Mouse (Mus musculus) embryo, embryonic 11.5 days (tissue): ENCODE measurements around the gene Catsperg1.
A peak's percentile ranks its signal among the peaks of the same experiment; 100 is the strongest.
"Not testable (repeated sequence)": the region's sequence is repeated elsewhere in the genome, so short reads cannot be mapped to it uniquely, and the experiment has no call there.

ENCODE experiments used
- DNase-seq: peaks from one replicate; pipeline ENCODE4 v3.0.0-alpha.2; 2012; ENCODE audit warnings: low read depth, low spot score

Gene Catsperg1

DNA sequence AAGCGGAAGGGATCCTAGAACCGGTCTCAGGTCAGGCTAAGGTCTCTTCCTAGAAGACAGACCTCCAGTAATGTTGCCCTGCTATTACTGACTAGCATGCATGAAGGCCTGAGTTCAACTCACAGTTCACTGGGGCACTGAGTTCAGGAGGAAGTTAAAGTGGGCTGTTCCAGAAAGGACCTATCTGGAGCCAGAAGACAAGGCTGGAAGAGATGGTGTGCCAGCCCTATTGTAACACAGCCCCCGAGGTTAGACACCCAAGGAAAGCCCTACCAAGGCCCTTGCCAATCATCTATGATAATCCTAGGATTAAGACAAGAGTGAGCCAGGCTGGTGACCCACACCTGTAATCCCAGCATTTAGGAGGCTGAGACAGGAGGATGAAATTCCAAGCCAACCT is 17.7 kb upstream of the Catsperg1 start:
- no peak for DNase-seq

DNA sequence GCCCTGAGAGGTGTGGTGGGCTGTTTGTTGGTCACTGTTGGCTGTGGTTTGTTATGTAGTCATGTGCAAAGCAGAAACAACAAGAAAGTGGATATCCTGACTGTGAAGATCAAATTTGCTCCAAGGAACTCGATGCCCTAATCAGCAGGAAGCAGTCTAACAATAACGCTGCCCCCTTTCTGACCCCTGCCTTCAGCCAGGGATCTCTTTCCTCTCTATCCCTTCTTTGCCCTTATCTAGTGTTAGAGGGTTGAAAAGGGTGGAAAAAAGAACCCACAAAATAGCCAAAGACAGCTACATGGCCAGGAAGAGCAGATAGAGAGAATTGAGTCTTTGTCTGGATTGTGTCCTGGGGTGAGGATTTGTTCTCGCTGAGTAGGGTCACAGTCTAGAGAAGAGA is 16.7 kb upstream of the Catsperg1 start:
- no peak for DNase-seq

- DNase-seq = no peak
Measured at GRCm38 (mm10) chr7:29228202-29228601, 14.4 kb upstream of the Catsperg1 start.

DNA sequence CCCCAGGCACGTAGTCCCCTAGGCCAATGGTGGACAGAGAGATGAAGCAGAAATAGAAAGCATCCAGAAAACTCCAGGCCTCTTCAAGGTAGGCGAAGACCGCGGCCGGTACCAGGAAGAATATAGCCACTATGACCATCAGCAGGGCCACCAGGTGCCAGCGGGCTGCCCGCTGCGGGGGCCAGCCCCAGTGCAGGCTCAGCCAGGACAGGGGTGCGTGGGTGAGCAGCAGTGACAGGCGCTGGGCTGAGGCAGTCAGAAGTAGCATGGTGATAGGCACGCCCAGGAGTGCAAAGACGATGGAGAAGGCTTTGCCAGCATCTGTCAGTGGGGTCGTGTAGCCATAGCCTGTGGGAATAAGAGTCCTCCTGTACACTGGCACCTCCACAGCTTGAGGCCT is 11.7 kb upstream of the Catsperg1 start:
- DNase-seq = no peak

DNA sequence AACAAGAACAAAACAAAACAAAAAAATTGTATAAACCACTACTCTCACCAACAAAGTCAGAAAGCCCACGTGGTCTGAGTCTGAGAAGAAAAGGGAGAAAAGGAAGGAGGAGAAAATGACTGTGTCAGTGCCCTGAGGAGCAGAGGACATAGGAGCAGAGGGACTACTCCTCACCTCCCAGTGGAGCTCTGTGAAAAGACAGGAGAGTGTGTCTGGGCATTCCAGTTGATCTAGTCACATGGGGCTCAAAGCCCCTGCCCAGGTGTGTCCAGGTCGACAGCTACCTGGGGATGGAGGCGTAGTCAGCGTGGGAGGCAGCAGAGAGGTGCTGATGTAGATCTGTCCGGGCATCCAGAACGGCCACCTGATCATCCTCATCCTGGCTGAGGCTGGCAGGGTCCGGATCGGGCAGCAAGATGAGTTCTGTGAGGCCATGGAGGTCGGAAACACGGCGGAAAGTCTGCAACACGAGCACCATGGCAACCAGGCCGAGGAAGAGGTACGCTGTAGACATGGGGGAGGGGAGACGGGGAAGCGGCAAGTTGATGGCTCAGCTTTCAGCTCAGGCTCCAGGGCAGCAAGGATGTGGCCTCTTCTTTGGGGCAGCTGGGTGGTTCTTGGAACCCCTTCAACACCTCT is 11.0 kb upstream of the Catsperg1 start:
- DNase-seq = no peak

DNA sequence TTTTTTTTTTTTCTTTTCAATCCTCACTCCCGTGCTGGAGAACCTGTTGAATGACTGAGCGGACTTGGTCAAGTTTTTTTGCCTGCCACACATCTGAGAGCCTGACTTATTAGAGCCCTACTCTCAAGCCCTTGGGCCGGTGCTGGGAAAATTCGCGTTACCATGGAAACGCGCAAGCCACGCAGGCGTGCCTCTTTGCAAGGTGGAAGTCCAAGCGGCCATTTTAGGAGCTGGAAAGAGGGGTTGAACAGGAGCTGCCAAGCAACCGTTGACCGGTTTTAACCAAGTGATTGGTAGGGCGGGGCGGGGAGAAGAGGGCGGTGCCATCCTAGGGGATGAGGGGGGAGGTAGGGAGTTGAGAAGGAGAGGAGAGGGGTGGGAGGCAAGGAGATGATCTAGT is 1.0 kb upstream of the Catsperg1 start:
- no peak for DNase-seq

DNA sequence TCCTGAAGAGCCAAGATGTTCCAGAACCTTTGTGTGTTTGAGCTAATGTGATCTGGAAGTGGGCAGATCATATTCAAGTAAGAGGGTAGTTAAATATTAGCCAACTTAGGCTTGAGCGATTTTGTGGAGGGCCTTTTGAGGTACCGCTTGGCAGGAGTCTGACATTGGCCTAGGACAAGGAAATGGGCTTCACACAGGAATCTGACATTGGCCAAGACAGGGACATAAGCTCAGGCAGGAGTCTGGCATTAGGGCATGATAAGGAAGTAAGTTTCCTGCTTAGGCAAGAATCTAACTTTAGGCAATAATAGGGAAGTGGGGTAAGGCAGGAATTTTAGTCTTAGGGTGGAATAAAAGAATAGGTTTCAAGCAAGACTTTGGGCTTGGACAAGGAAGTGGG is 401 bp upstream of the Catsperg1 start:
- no peak for DNase-seq

- not testable (repeated sequence) for DNase-seq
Measured at GRCm38 (mm10) chr7:29212775-29213560, 867 bp downstream of the Catsperg1 start.

- no peak for DNase-seq
Measured at GRCm38 (mm10) chr7:29212199-29212765, 1.6 kb downstream of the Catsperg1 start.

DNA sequence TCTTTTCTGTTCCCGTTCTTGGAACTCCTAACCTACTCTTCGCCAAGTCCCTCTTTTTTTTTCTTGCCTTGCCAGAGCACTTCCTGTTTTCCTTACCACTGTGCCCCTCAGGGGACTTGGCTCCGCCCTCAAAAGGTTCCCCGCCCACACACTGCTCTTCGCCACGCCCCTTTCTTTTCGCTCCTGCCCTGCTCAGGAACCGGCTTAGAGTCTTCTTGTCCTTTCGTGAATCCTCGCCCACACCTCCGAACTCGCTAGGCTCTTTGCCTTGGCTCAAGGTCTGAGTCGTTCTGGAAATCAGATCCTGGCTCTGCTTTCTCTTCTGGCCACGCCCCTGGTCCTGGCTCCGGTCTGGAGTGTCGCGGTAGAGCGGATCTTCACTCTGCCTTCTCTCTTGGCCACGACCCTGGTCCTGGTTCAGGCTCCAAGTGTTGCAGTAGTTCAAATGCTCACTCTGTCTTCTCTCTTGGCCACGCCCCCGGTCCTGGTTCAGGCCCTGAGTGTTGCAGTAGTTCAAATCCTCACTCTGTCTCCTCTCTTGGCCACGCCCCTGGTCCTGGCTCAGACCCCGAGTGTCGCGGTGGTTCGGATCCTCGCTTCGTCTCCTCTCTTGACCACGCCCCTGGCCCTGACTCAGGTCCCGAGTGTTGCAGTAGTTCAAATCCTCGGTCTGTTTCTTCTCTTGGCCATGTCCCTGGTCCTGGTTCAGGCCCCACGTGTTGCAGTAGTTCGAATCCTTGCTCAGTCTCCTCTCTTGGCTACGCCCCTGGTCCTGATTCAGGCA is 2.2 kb downstream of the Catsperg1 start:
- DNase-seq = peak; percentile 67

- not testable (repeated sequence) for DNase-seq
Measured at GRCm38 (mm10) chr7:29211013-29211412, 2.8 kb downstream of the Catsperg1 start.

GRCm38 (mm10) chr7:29202577-29202976 is 11.3 kb downstream of the Catsperg1 start:
- no peak for DNase-seq

GRCm38 (mm10) chr7:29194230-29194629 is 19.6 kb downstream of the Catsperg1 start:
- not testable (repeated sequence) for DNase-seq

DNA sequence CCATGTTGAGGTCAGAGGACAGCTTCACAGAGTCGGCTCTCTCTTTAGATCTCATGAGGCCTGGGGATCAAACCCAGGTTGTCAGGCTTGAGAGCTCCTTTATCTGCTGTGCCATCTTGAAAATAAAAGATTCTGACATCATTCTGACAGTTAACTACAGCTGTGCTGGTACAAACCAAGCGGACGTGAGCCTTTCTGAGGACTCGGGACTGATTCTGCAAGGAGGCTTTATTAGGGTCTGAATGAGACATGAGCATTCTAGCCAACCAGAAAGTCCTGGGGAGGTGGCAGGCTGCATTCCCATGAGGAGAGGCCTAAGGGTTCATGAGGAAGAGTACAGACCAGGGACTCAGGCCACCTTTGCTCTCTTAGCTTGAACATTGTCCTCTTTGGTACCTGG is 32.5 kb downstream of the Catsperg1 start:
- not testable (repeated sequence) for DNase-seq

DNA sequence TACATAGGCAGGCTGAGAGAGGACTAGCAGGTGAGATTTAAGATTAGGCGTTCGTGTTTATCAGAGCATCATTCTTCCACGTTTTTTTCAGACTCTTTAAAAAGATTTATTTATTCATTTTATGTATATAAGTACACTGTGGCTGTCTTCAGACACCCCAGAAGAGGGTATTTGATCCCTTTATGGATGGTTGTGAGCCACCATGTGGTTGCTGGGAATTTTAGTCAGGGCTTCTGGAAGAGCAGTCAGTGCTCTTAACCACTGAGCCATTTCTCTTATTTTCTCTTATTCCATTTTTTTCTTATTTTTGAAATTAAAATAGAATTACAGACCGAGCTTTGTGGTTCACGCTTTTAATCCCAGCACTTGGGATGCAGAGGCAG is 33.0 kb downstream of the Catsperg1 start:
- DNase-seq = no peak

DNA sequence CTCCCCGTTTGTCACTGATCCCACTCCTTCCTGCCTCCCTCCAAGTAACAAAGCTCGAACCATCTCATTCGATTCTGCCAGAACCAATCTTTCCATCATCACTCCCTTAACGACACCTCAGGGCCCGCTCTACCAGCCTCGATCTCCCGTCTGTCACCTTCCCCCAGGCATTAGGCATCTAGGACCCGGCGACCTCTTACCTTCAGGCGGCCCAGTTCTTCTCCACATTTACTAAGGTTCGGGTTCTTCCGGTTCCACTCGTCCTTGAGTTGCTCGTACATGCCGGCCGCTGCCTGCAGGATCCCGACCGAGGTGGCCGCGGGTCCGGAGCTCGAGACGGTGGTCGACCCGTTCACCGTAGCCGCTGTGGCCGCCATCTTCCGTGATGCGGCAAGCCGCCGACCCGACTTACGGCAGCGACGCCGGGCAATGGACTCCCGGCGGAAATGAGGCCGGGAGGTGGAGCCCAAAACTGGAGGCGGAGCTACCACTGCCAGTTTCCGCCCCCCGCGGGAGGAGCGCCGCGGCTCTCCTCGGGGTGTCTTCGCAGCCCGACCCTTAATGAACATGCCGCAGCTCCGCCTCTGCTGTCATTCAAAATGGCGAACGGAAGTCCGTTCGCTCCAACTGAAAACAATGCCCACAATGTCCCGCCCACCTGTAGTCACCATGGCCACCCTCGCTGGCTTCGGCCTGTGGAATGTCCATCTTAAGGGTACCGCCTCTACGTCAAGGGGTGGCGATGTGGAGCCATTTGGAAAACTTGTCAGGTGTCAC is 33.6 kb downstream of the Catsperg1 start, which contains the start of gene Psmd8:
TSS of gene Psmd8 (minus strand) at position 625 of the 777 bp plus-strand sequence.
- peak; percentile 96 for DNase-seq

DNA sequence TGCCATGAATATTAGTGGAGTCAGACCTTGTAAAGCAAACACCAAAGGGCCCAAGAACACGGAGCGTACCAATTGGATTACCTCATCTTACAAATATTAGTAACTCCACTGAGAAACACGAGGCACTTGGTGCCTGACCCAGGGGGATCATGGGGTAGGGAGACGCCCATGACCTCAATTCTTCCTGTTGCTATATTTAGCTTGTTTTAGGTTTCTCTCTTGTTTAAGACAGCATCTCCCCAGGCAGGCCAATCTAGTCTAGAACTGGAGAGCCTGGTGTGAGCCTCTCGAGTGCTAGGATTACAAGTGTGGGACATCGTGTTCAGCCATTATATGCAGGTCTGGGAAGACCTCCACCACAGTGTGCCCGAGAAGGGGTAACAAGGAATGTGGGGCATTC is 34.5 kb downstream of the Catsperg1 start:
- DNase-seq = no peak

GRCm38 (mm10) chr7:29178106-29178505 is 35.7 kb downstream of the Catsperg1 start:
- no peak for DNase-seq

DNA sequence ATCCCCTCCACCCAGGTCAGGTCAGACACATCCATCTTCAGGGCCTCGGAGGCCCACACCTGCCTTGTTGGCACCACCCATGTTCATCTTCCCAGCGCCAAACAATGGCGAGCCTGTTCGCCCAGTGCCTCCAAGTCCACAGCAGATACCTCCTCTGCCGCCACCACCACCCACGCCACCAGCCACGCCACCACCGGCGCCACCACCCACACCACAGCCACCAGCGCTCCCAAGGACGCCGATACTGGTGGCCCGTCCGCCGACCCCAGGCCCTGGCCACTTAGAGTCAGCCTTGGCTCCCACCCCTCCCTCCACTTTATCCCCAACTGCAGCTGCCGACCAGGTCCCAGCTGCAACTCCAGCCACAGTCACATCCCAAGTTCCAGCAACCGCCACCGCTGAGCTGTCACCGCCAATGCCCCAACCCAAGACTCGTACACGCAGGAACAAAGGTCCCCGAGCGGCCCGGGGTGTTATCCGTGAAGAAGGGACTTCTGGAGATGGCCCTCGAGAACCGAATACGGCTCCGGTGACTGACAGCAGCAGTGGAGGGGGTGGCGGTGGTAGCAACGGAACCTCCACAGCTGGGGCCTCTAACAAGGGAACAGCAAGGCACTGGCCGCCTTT is 41.3 kb downstream of the Catsperg1 start:
- DNase-seq = no peak

DNA sequence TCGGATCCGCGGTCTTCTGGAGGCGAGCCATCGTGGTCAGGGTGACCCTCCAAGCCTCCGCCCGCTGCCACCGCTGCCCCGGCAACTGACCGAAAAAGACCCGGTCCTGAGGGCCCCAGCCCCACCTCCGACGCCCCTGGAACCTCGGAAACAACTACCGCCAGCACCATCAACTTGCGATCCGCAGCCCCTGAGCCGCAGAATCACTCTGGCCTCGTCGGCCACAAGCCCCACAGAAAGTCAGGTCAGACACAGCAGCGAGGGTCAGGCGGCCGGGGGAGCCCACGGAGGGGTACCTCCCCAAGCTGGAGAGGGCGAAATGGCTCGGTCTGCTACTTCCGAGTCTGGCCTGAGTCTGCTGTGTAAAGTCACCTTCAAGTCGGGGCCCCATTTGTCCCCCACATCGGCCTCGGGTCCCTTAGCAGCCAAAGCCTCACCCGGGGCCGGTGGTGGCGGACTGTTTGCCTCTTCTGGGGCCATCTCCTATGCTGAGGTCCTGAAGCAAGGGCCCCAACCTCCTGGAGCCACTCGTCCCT is 42.2 kb downstream of the Catsperg1 start:
- DNase-seq = no peak
